Mouse (Mus musculus): ENCODE data around the gene Wwox. TPM values are rescaled to one million over a fixed set of nuclear protein-coding genes. Genes with fewer than 3 reads are reported as not detected.
A peak's percentile ranks its signal among the peaks of the same experiment; 100 is the strongest.

Gene Wwox
- polyA plus RNA-seq, 1 experiment from 2014 or later = 11.3 TPM

DNA sequence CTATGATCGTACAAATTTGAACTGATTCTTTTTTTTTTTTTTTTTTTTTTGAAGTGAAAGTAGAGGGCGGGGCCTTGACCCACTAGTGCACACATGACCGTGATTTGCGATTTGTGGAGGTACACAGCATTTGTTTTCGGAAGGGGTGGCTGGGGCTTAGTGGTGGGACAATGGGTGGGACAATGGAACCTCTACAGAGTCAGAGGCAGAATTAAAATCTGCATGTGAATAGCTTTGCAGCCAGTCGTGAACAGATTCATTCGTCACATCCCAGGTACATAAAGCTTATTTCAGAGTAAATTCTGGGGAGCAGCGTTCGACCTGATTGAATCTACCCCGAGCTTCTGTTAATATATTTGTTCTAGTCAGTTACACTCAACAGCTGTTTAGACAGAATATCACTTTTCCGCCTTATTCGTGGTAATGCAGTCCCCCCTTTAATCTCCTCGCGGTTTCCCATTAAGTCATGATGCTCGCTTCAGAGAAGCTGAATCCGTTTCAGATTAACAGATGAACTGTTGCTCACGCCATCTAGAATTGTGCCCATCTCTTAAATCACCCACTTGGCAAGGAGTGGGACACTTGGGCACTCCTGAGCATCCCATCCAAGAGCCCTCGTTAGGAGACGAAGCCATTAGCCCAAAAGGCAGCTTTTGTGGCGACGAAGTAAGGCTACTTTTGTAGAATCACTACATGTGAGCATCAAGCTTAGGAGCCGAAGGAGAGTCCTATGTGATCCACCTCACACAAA is 368.4 kb downstream of the Wwox start:
- H3K9me3 ChIP-seq (ENCODE audit: control insufficient read depth, low read length) = no peaks in the 10 kb centered on the region
- H3K27ac ChIP-seq (replicated peaks in 1 of 2; ENCODE audit: control insufficient read depth in 1 of 2, insufficient read depth in 1 of 2, low read depth in 2 of 2, low read length in 2 of 2) = no peak overlapping the region
- H3K4me2 ChIP-seq (ENCODE audit: low read length) = no peak overlapping the region
- H3K27me3 ChIP-seq (ENCODE audit: control insufficient read depth, insufficient read depth, low read length) = no peaks in the 10 kb centered on the region
- ATAC-seq (ENCODE audit: insufficient number of reproducible peaks, insufficient read depth, low FRiP score, low read depth) = no peak
- no peaks in the 10 kb centered on the region for H3K36me3 ChIP-seq (ENCODE audit: control insufficient read depth, insufficient read depth, low read length)
- no peak overlapping the region for H3K9ac ChIP-seq (ENCODE audit: low read length)
- 89% methylated on average over 22 of the region's 22 CpGs for WGBS
- H3K4me3 ChIP-seq (ENCODE audit: control insufficient read depth in 1 of 2, insufficient read depth in 1 of 2, low read depth in 1 of 2, low read length in 2 of 2) = no peak overlapping the region
- peaks cover 6 to 10% of the 10 kb centered on the region in 2 experiments for H3K4me1 ChIP-seq (ENCODE audit: control insufficient read depth in 2 of 2, insufficient read depth in 2 of 2, low read length in 2 of 2)

GRCm38 (mm10) chr8:114810470-114810869 is 371.0 kb downstream of the Wwox start:
- ATAC-seq (ENCODE audit: insufficient number of reproducible peaks, insufficient read depth, low FRiP score, low read depth) = no peak
- peaks cover 7 to 10% of the 10 kb centered on the region in 2 experiments for H3K4me1 ChIP-seq (ENCODE audit: control insufficient read depth in 2 of 2, insufficient read depth in 2 of 2, low read length in 2 of 2)
- 88% methylated on average over 5 of the region's 5 CpGs for WGBS

GRCm38 (mm10) chr8:114813830-114814229 is 374.4 kb downstream of the Wwox start:
- Histone ChIP-seq H3K4me2 (ENCODE audit: low read length) (no peak overlapping the region), H3K36me3 (ENCODE audit: control insufficient read depth, insufficient read depth, low read length) (no peaks in the 10 kb centered on the region), H3K9ac (ENCODE audit: low read length) (no peak overlapping the region), H3K4me1 (ENCODE audit: control insufficient read depth in 2 of 2, insufficient read depth in 2 of 2, low read length in 2 of 2) (peaks cover 19 to 30% of the 10 kb centered on the region in 2 experiments), H3K27me3 (ENCODE audit: control insufficient read depth, insufficient read depth, low read length) (no peaks in the 10 kb centered on the region), H3K4me3 (ENCODE audit: control insufficient read depth in 1 of 2, insufficient read depth in 1 of 2, low read depth in 1 of 2, low read length in 2 of 2) (no peak overlapping the region), H3K27ac (replicated peaks in 1 of 2; ENCODE audit: control insufficient read depth in 1 of 2, insufficient read depth in 1 of 2, low read depth in 2 of 2, low read length in 2 of 2) (no peak overlapping the region), H3K9me3 (ENCODE audit: control insufficient read depth, low read length) (no peaks in the 10 kb centered on the region)
- no peak for ATAC-seq (ENCODE audit: insufficient number of reproducible peaks, insufficient read depth, low FRiP score, low read depth)
- 87% methylated on average over 10 of the region's 10 CpGs for WGBS

More at GRCm38 (mm10) chr8:114810470-114810869, 371.0 kb downstream of the Wwox start:
- no peaks in the 10 kb centered on the region for H3K36me3 ChIP-seq (ENCODE audit: control insufficient read depth, insufficient read depth, low read length)
- no peak overlapping the region for H3K27ac ChIP-seq (replicated peaks in 1 of 2; ENCODE audit: control insufficient read depth in 1 of 2, insufficient read depth in 1 of 2, low read depth in 2 of 2, low read length in 2 of 2)
- H3K9me3 ChIP-seq (ENCODE audit: control insufficient read depth, low read length) = no peaks in the 10 kb centered on the region
- H3K4me3 ChIP-seq (ENCODE audit: control insufficient read depth in 1 of 2, insufficient read depth in 1 of 2, low read depth in 1 of 2, low read length in 2 of 2) = no peak overlapping the region
- no peaks in the 10 kb centered on the region for H3K27me3 ChIP-seq (ENCODE audit: control insufficient read depth, insufficient read depth, low read length)
- no peak overlapping the region for H3K9ac ChIP-seq (ENCODE audit: low read length)
- H3K4me2 ChIP-seq (ENCODE audit: low read length) = no peak overlapping the region

GRCm38 (mm10) chr8:114814769-114815736 is 375.6 kb downstream of the Wwox start:
- Histone ChIP-seq H3K9me3 (ENCODE audit: control insufficient read depth, low read length) (no peaks in the 10 kb centered on the region), H3K4me2 (ENCODE audit: low read length) (0 out of 2 replicates have a peak overlapping the region, but pooled peaks have one; percentile 4), H3K4me3 (ENCODE audit: control insufficient read depth in 1 of 2, insufficient read depth in 1 of 2, low read depth in 1 of 2, low read length in 2 of 2) (no peak overlapping the region), H3K36me3 (ENCODE audit: control insufficient read depth, insufficient read depth, low read length) (no peaks in the 10 kb centered on the region), H3K4me1 (ENCODE audit: control insufficient read depth in 2 of 2, insufficient read depth in 2 of 2, low read length in 2 of 2) (peaks cover 19 to 30% of the 10 kb centered on the region in 2 experiments), H3K27ac (replicated peaks in 1 of 2; ENCODE audit: control insufficient read depth in 1 of 2, insufficient read depth in 1 of 2, low read depth in 2 of 2, low read length in 2 of 2) (peak overlapping the region; percentile 18 to 51), H3K27me3 (ENCODE audit: control insufficient read depth, insufficient read depth, low read length) (no peaks in the 10 kb centered on the region), H3K9ac (ENCODE audit: low read length) (no peak overlapping the region)
- peak; percentile 68 for ATAC-seq (ENCODE audit: insufficient number of reproducible peaks, insufficient read depth, low FRiP score, low read depth)
- WGBS = 40% methylated on average over 10 of the region's 10 CpGs

DNA sequence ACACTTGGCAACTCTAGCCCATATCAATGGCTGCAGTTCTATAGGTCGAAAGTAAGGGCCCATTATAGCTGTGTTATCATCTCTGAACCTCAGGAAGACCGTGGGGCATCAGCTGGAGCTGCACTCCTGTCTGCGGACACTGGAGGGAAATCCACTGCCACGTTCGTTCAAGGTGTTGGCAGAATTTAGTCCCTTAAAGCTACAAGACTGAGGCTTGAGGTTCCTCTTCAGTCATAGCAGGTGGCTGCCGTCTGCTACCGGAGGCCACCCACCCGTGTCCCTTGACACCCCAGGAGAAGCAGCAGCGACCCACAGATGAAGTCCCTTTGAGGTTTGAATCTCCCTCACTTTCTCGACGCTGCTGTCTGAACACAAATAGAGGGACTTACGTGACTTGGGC is 376.9 kb downstream of the Wwox start:
- peak overlapping the region in 1 of 2 experiments; percentile 51; a peak in 2 of 4 replicates for H3K27ac ChIP-seq (replicated peaks in 1 of 2; ENCODE audit: control insufficient read depth in 1 of 2, insufficient read depth in 1 of 2, low read depth in 2 of 2, low read length in 2 of 2)
- H3K4me2 ChIP-seq (ENCODE audit: low read length) = no peak overlapping the region
- H3K27me3 ChIP-seq (ENCODE audit: control insufficient read depth, insufficient read depth, low read length) = no peaks in the 10 kb centered on the region
- H3K4me3 ChIP-seq (ENCODE audit: control insufficient read depth in 1 of 2, insufficient read depth in 1 of 2, low read depth in 1 of 2, low read length in 2 of 2) = no peak overlapping the region
- 55% methylated on average over 12 of the region's 12 CpGs for WGBS
- H3K9me3 ChIP-seq (ENCODE audit: control insufficient read depth, low read length) = no peaks in the 10 kb centered on the region
- peaks cover 19 to 30% of the 10 kb centered on the region in 2 experiments for H3K4me1 ChIP-seq (ENCODE audit: control insufficient read depth in 2 of 2, insufficient read depth in 2 of 2, low read length in 2 of 2)
- ATAC-seq (ENCODE audit: insufficient number of reproducible peaks, insufficient read depth, low FRiP score, low read depth) = no peak
- no peaks in the 10 kb centered on the region for H3K36me3 ChIP-seq (ENCODE audit: control insufficient read depth, insufficient read depth, low read length)
- no peak overlapping the region for H3K9ac ChIP-seq (ENCODE audit: low read length)

- Histone ChIP-seq H3K4me2 (ENCODE audit: low read length) (no peak overlapping the region), H3K27me3 (ENCODE audit: control insufficient read depth, insufficient read depth, low read length) (no peaks in the 10 kb centered on the region), H3K4me3 (ENCODE audit: control insufficient read depth in 1 of 2, insufficient read depth in 1 of 2, low read depth in 1 of 2, low read length in 2 of 2) (no peak overlapping the region), H3K9ac (ENCODE audit: low read length) (no peak overlapping the region), H3K4me1 (ENCODE audit: control insufficient read depth in 2 of 2, insufficient read depth in 2 of 2, low read length in 2 of 2) (peaks cover 19 to 30% of the 10 kb centered on the region in 2 experiments), H3K9me3 (ENCODE audit: control insufficient read depth, low read length) (no peaks in the 10 kb centered on the region), H3K27ac (replicated peaks in 1 of 2; ENCODE audit: control insufficient read depth in 1 of 2, insufficient read depth in 1 of 2, low read depth in 2 of 2, low read length in 2 of 2) (no peak overlapping the region), H3K36me3 (ENCODE audit: control insufficient read depth, insufficient read depth, low read length) (no peaks in the 10 kb centered on the region)
- 41% methylated on average over 4 of the region's 4 CpGs for WGBS
- ATAC-seq (ENCODE audit: insufficient number of reproducible peaks, insufficient read depth, low FRiP score, low read depth) = no peak
Measured at GRCm38 (mm10) chr8:114816949-114817348, 377.5 kb downstream of the Wwox start.

- WGBS = 55% methylated on average over 8 of the region's 8 CpGs
- Histone ChIP-seq H3K4me1 (ENCODE audit: control insufficient read depth in 2 of 2, insufficient read depth in 2 of 2, low read length in 2 of 2) (peaks cover 10 to 11% of the 10 kb centered on the region in 2 experiments), H3K4me2 (ENCODE audit: low read length) (no peak overlapping the region), H3K36me3 (ENCODE audit: control insufficient read depth, insufficient read depth, low read length) (no peaks in the 10 kb centered on the region), H3K27me3 (ENCODE audit: control insufficient read depth, insufficient read depth, low read length) (no peaks in the 10 kb centered on the region), H3K9me3 (ENCODE audit: control insufficient read depth, low read length) (no peaks in the 10 kb centered on the region), H3K9ac (ENCODE audit: low read length) (no peak overlapping the region), H3K4me3 (ENCODE audit: control insufficient read depth in 1 of 2, insufficient read depth in 1 of 2, low read depth in 1 of 2, low read length in 2 of 2) (no peak overlapping the region), H3K27ac (replicated peaks in 1 of 2; ENCODE audit: control insufficient read depth in 1 of 2, insufficient read depth in 1 of 2, low read depth in 2 of 2, low read length in 2 of 2) (no peak overlapping the region)
- no peak for ATAC-seq (ENCODE audit: insufficient number of reproducible peaks, insufficient read depth, low FRiP score, low read depth)
Measured at GRCm38 (mm10) chr8:114821543-114821942, 382.1 kb downstream of the Wwox start.
